Mouse (Mus musculus) erythroblast, embryonic 14.5 days (primary cell): ENCODE results near the gene Scel.

ENCODE experiments used
- GATA1 ChIP-seq: IDR thresholded peaks from 2 replicates; pipeline ENCODE4 v1.6.1; 2012; ENCODE audit warnings: low read length, inconsistent platforms, mixed read lengths
- TAL1 ChIP-seq: IDR thresholded peaks from 3 replicates; pipeline ENCODE4 v1.6.1; 2012; ENCODE audit warnings: low read length, inconsistent platforms, mixed read lengths

GRCm38 (mm10) chr14:103655448-103655847 lies 142.3 kb downstream of the Scel start:
- TF ChIP-seq GATA1, result no peak
- TF ChIP-seq TAL1, result no peak
